ENCODE assay signal across 9 mouse cellular contexts in the genomic region with DNA sequence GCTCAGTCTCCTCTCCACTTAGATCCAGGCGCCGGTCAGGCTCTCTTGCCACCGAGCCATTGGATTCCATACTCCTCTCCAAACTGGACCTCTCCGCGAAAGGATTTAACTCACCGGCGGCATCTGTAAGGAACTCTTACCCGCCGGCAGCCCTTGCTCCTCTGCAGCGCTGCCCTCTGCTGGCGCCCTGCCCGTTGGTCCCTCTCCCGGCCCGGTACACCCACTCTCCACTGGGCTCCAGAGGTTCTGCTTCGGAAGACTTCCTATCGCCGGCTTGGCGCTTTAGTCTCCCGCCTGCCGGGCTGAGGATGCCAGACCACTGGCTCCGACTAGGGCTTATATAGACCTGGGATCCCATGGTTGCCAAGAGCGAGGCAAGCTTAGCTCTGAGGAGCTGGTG. TPM values are rescaled to one million over a fixed set of nuclear protein-coding genes. Genes with fewer than 3 reads are reported as not detected.
DNase-seq lines count a peak whose midpoint lies in the region; TF ChIP-seq lines count a peak whose summit lies in the region.
"Had no signal": no experiment of that assay in that cellular context is flagged by ENCODE, and none has a peak within 500 bp of the region (broad histone marks: within the 10 kb centered on the region; RNA-seq: fewer than 3 reads in every experiment).

No protein-coding gene starts in this region.

- intact Hi-C loops in left cerebral cortex, postnatal 4 days (cut with DNase I): no loop called here

- TF ChIP-seq POLR2A in bone marrow macrophage, adult 2 months (IDR thresholded peaks at IDR 0.05; ENCODE audit: borderline replicate concordance, low read depth, low read length): no peak

- no peak overlapping the region for H3K4me3 ChIP-seq in bone marrow macrophage, adult 2 months (ENCODE audit: insufficient read depth, low read length)

- TF ChIP-seq CTCF in bone marrow macrophage, adult 2 months (IDR thresholded peaks at IDR 0.05; ENCODE audit: low read depth, low read length): peak; percentile 39

- H3K4me1 ChIP-seq in bone marrow macrophage, adult 2 months (ENCODE audit: control insufficient read depth, insufficient read depth, low read length): no peaks in the 10 kb centered on the region

- H3K27ac ChIP-seq in bone marrow macrophage, adult 2 months (ENCODE audit: insufficient read depth, low read depth, low read length): no peak overlapping the region

- DNase-seq in left cerebral cortex, postnatal 4 days: peak; percentile 37
- no peak for DNase-seq in left cerebral cortex, adult 18-20 months (ENCODE audit: low spot score in 2 of 2)
- peak; percentile 44 for DNase-seq in forelimb bud, embryonic 11.5 days (ENCODE audit: low read depth, low spot score)
- DNase-seq in kidney, postnatal 36 days: peak; percentile 58 to 84
- peak; percentile 72 for DNase-seq in neural tube, embryonic 10.5 days (ENCODE audit: extremely low spot score, low spot score)
- no peak for DNase-seq in natural killer cell, adult 2 months (ENCODE audit: low spot score in 2 of 2)
- DNase-seq in MN1 (ENCODE audit: low spot score): no peak

RNA-seq across cellular contexts. Expression of a gene that starts 2.0 kb away (rescaled TPM):
- under 1 TPM; 0.44 to 0.64 TPM for total RNA-seq in left cerebral cortex, postnatal 4 days (2021)
- total RNA-seq in left cerebral cortex, adult 18-20 months (2021): under 1 TPM; 0.14 to 0.26 TPM
- not detected in 2 replicates for polyA plus RNA-seq in bone marrow macrophage, adult 2 months (2012; ENCODE audit: insufficient read depth, insufficient read length, missing spikeins)
- polyA plus RNA-seq: heart, embryonic 16.5 days had no signal

RNA-seq across cellular contexts. Expression of a gene that starts 32.7 kb away (rescaled TPM):
- 10 to 100 TPM; 28.4 to 29.0 TPM for total RNA-seq in left cerebral cortex, postnatal 4 days (2021)
- 10 to 100 TPM; 19.5 to 24.2 TPM for total RNA-seq in left cerebral cortex, adult 18-20 months (2021)
- 10.0 and 11.7 TPM in 2 replicates for polyA plus RNA-seq in bone marrow macrophage, adult 2 months (2012; ENCODE audit: insufficient read depth, insufficient read length, missing spikeins)

RNA-seq across cellular contexts. Expression of a gene that starts 50.4 kb away (rescaled TPM):
- 10 to 100 TPM; 51.3 to 54.4 TPM for total RNA-seq in left cerebral cortex, postnatal 4 days (2021)
- total RNA-seq in left cerebral cortex, adult 18-20 months (2021): 10 to 100 TPM; 39.2 to 39.9 TPM
- polyA plus RNA-seq in bone marrow macrophage, adult 2 months (2012; ENCODE audit: insufficient read depth, insufficient read length, missing spikeins): 48.4 and 53.1 TPM in 2 replicates

Comparison
In these comparisons a context has a peak if more than half of its experiments do, and no peak if none do; other contexts are left out.
1. DNase-seq: peak in left cerebral cortex, postnatal 4 days (single experiment), forelimb bud, embryonic 11.5 days (single experiment), kidney, postnatal 36 days (2 of 2) and neural tube, embryonic 10.5 days (single experiment); none in left cerebral cortex, adult 18-20 months (0 of 2), natural killer cell, adult 2 months (0 of 2) and MN1 (single experiment).